Mouse (Mus musculus) effector memory CD4-positive, alpha-beta T cell, adult 7 months (primary cell): ENCODE data around the gene Gm5640. TPM values are rescaled to one million over a fixed set of nuclear protein-coding genes. Genes with fewer than 3 reads are reported as not detected.

Source experiments
- polyA plus RNA-seq: library from polyadenylated mRNA; unstranded; fragments of 100-300 nt; shearing (Covaris generic); gene quantifications from one replicate; pipeline ENCODE4 v1.2.1, GENCODE M21; 2017

Gm5640 gene
- polyA plus RNA-seq, result not detected

GRCm38 (mm10) chrX:74645466-74646323, at the start of gene Gm5640:
Gm5640 (minus strand) TSS chrX:74645635.

GRCm38 (mm10) chrX:74592379-74592778, 53.1 kb downstream of the Gm5640 start, which contains the start of gene Olfr1325:
Olfr1325 (plus strand) TSS chrX:74592679.

Other genes with a start within 250 kb of the Gm5640 start
- 49.1 TPM for gene G6pdx, start 216.4 kb downstream of the Gm5640 start, polyA plus RNA-seq
- not detected for gene Gm6880, start 164.2 kb downstream of the Gm5640 start, polyA plus RNA-seq
- 0.13 TPM for gene Olfr1326-ps1, start 70.7 kb downstream of the Gm5640 start, polyA plus RNA-seq
- not detected for gene Olfr1325, start 53.0 kb downstream of the Gm5640 start, polyA plus RNA-seq
- not detected for gene Gm6890, start 95.3 kb upstream of the Gm5640 start, polyA plus RNA-seq
- gene Gm5936, start 191.6 kb upstream of the Gm5640 start, polyA plus RNA-seq, result not detected